Mouse (Mus musculus): ENCODE results near the gene Hoxb13. TPM values are rescaled to one million over a fixed set of nuclear protein-coding genes. Genes with fewer than 3 reads are reported as not detected.

Hoxb13 gene
- total RNA-seq (2021), result not detected
- long read RNA-seq, result 0 reads

GRCm38 (mm10) chr11:96193521-96194400 is at the start of gene Hoxb13:
TSS of gene Hoxb13 (plus strand) at chr11:96194316.
- no peak for DNase-seq (ENCODE audit: low spot score in 2 of 2)

- peak; percentile 16 to 72 for DNase-seq (ENCODE audit: low spot score in 2 of 2)
These were observed 48.4 kb upstream of the Hoxb13 start for GRCm38 (mm10) chr11:96145622-96146270.

GRCm38 (mm10) chr11:96147471-96147870 is 46.6 kb upstream of the Hoxb13 start:
- DNase-seq (ENCODE audit: low spot score in 2 of 2), result no peak

GRCm38 (mm10) chr11:96164769-96165168 is 29.3 kb upstream of the Hoxb13 start:
- DNase-seq (ENCODE audit: low spot score in 2 of 2), result no peak

- DNase-seq (ENCODE audit: low spot score in 2 of 2), result no peak
These were observed 26.0 kb upstream of the Hoxb13 start for GRCm38 (mm10) chr11:96168125-96168524.

- no peak for DNase-seq (ENCODE audit: low spot score in 2 of 2)
These were observed 25.1 kb upstream of the Hoxb13 start for GRCm38 (mm10) chr11:96169016-96169415.

GRCm38 (mm10) chr11:96170711-96171379 is 23.3 kb upstream of the Hoxb13 start:
- DNase-seq (ENCODE audit: low spot score in 2 of 2), result no peak

GRCm38 (mm10) chr11:96171601-96172000 is 22.5 kb upstream of the Hoxb13 start:
- no peak for DNase-seq (ENCODE audit: low spot score in 2 of 2)

GRCm38 (mm10) chr11:96172511-96173287 is 21.4 kb upstream of the Hoxb13 start:
- no peak for DNase-seq (ENCODE audit: low spot score in 2 of 2)

GRCm38 (mm10) chr11:96173288-96173840 is 20.8 kb upstream of the Hoxb13 start:
- no peak for DNase-seq (ENCODE audit: low spot score in 2 of 2)

- no peak for DNase-seq (ENCODE audit: low spot score in 2 of 2)
These were observed 19.2 kb upstream of the Hoxb13 start for GRCm38 (mm10) chr11:96174881-96175280.

- DNase-seq (ENCODE audit: low spot score in 2 of 2), result no peak
These were observed 18.6 kb upstream of the Hoxb13 start for GRCm38 (mm10) chr11:96175511-96175910.

- DNase-seq (ENCODE audit: low spot score in 2 of 2), result no peak
These were observed 18.1 kb upstream of the Hoxb13 start for GRCm38 (mm10) chr11:96175951-96176530.

- no peak for DNase-seq (ENCODE audit: low spot score in 2 of 2)
These were observed 17.3 kb upstream of the Hoxb13 start for GRCm38 (mm10) chr11:96176841-96177240.

GRCm38 (mm10) chr11:96177546-96178174 is 16.5 kb upstream of the Hoxb13 start:
- no peak for DNase-seq (ENCODE audit: low spot score in 2 of 2)

GRCm38 (mm10) chr11:96178356-96178755 is 15.8 kb upstream of the Hoxb13 start:
- no peak for DNase-seq (ENCODE audit: low spot score in 2 of 2)

- no peak for DNase-seq (ENCODE audit: low spot score in 2 of 2)
These were observed 15.1 kb upstream of the Hoxb13 start for GRCm38 (mm10) chr11:96178911-96179503.

GRCm38 (mm10) chr11:96181061-96181460 is 13.1 kb upstream of the Hoxb13 start:
- no peak for DNase-seq (ENCODE audit: low spot score in 2 of 2)

GRCm38 (mm10) chr11:96184233-96184632 is 9.9 kb upstream of the Hoxb13 start:
- no peak for DNase-seq (ENCODE audit: low spot score in 2 of 2)

- DNase-seq (ENCODE audit: low spot score in 2 of 2), result no peak
These were observed 6.8 kb upstream of the Hoxb13 start for GRCm38 (mm10) chr11:96187321-96187720.
